Mouse (Mus musculus): ENCODE results near the gene Hfe. TPM values are rescaled to one million over a fixed set of nuclear protein-coding genes. Genes with fewer than 3 reads are reported as not detected.
A peak's percentile ranks its signal among the peaks of the same experiment; 100 is the strongest.
"Not testable (repeated sequence)": the region's sequence is repeated elsewhere in the genome, so short reads cannot be mapped to it uniquely, and the experiment has no call there.

Hfe gene
- polyA plus RNA-seq, 1 experiment = not detected

GRCm38 (mm10) chr13:23695514-23695913 is 15.1 kb downstream of the Hfe start, which contains the start of gene Hist1h1t:
TSS of gene Hist1h1t (plus strand) at chr13:23695814.
- TF ChIP-seq CTCF (IDR thresholded peaks at IDR 0.05; ENCODE audit: insufficient read depth, low read depth, low read length) (no peak), POLR2A (IDR thresholded peaks at IDR 0.05; ENCODE audit: insufficient read depth, low read depth, low read length) (no peak)
- Histone ChIP-seq H3K4me1 (ENCODE audit: control insufficient read depth, insufficient read depth, low read length) (peaks cover 5% of the 10 kb centered on the region; the same call in 1 of the 2 replicates), H3K27ac (ENCODE audit: insufficient read depth, low read depth, low read length) (no peak within 1 kb of the TSS), H3K4me3 (ENCODE audit: insufficient read depth, low read depth, low read length) (no peak within 1 kb of the TSS)
- WGBS = 54% methylated on average over 13 of the region's 13 CpGs

GRCm38 (mm10) chr13:23694956-23695355 is 15.7 kb downstream of the Hfe start:
- no peak overlapping the region for H3K4me3 ChIP-seq (ENCODE audit: insufficient read depth, low read depth, low read length)
- no peak for TF ChIP-seq CTCF (IDR thresholded peaks at IDR 0.05; ENCODE audit: insufficient read depth, low read depth, low read length)
- TF ChIP-seq POLR2A (IDR thresholded peaks at IDR 0.05; ENCODE audit: insufficient read depth, low read depth, low read length) = no peak
- no peak overlapping the region for H3K27ac ChIP-seq (ENCODE audit: insufficient read depth, low read depth, low read length)
- 87% methylated on average over 9 of the region's 9 CpGs for WGBS
- H3K4me1 ChIP-seq (ENCODE audit: control insufficient read depth, insufficient read depth, low read length) = peaks cover 5% of the 10 kb centered on the region; the same call in 1 of the 2 replicates

- WGBS = 88% methylated on average over 6 of the region's 6 CpGs
- no peak overlapping the region for H3K4me3 ChIP-seq (ENCODE audit: insufficient read depth, low read depth, low read length)
- H3K4me1 ChIP-seq (ENCODE audit: control insufficient read depth, insufficient read depth, low read length) = peaks cover 5% of the 10 kb centered on the region; the same call in 1 of the 2 replicates
- TF ChIP-seq POLR2A (IDR thresholded peaks at IDR 0.05; ENCODE audit: insufficient read depth, low read depth, low read length) = no peak
- TF ChIP-seq CTCF (IDR thresholded peaks at IDR 0.05; ENCODE audit: insufficient read depth, low read depth, low read length) = no peak
- no peak overlapping the region for H3K27ac ChIP-seq (ENCODE audit: insufficient read depth, low read depth, low read length)
Measured at GRCm38 (mm10) chr13:23693856-23694440, 16.7 kb downstream of the Hfe start.

GRCm38 (mm10) chr13:23689459-23689858 is 21.2 kb downstream of the Hfe start:
- H3K27ac ChIP-seq (ENCODE audit: insufficient read depth, low read depth, low read length) = no peak overlapping the region
- TF ChIP-seq CTCF (IDR thresholded peaks at IDR 0.05; ENCODE audit: insufficient read depth, low read depth, low read length) (no peak), POLR2A (IDR thresholded peaks at IDR 0.05; ENCODE audit: insufficient read depth, low read depth, low read length) (no peak)
- 88% methylated on average over 2 of the region's 2 CpGs for WGBS
- H3K4me1 ChIP-seq (ENCODE audit: control insufficient read depth, insufficient read depth, low read length) = no peaks in the 10 kb centered on the region
- H3K4me3 ChIP-seq (ENCODE audit: insufficient read depth, low read depth, low read length) = no peak overlapping the region

DNA sequence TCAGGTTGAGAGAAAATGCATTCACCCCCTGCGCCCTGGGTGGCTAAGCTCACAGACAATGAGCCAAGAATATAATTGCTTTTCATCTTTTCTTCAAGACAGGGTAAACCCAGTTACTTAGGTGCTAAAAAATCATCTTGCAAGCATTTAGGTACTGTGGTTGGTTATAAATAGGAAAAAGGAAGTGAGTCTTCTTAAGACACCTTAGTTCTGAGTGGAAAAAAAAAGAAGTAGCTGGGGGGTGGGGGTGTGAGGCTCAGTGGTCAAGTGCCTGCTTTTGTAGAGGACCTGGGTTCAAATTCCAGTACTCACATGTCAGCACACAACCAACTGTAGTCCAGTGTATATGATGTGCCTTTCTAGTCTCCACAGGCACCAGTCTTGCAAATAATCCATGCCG is 21.7 kb downstream of the Hfe start:
- Histone ChIP-seq H3K27ac (ENCODE audit: insufficient read depth, low read depth, low read length) (no peak overlapping the region), H3K4me3 (ENCODE audit: insufficient read depth, low read depth, low read length) (no peak overlapping the region), H3K4me1 (ENCODE audit: control insufficient read depth, insufficient read depth, low read length) (no peaks in the 10 kb centered on the region)
- 94% methylated on average over 2 of the region's 2 CpGs for WGBS
- TF ChIP-seq POLR2A (IDR thresholded peaks at IDR 0.05; ENCODE audit: insufficient read depth, low read depth, low read length) (no peak), CTCF (IDR thresholded peaks at IDR 0.05; ENCODE audit: insufficient read depth, low read depth, low read length) (no peak)

GRCm38 (mm10) chr13:23687907-23688306 is 22.7 kb downstream of the Hfe start:
- no peaks in the 10 kb centered on the region for H3K4me1 ChIP-seq (ENCODE audit: control insufficient read depth, insufficient read depth, low read length)
- no peak overlapping the region for H3K4me3 ChIP-seq (ENCODE audit: insufficient read depth, low read depth, low read length)
- no peak for TF ChIP-seq POLR2A (IDR thresholded peaks at IDR 0.05; ENCODE audit: insufficient read depth, low read depth, low read length)
- TF ChIP-seq CTCF (IDR thresholded peaks at IDR 0.05; ENCODE audit: insufficient read depth, low read depth, low read length) = no peak
- 96% methylated on average over 7 of the region's 7 CpGs for WGBS
- H3K27ac ChIP-seq (ENCODE audit: insufficient read depth, low read depth, low read length) = no peak overlapping the region

DNA sequence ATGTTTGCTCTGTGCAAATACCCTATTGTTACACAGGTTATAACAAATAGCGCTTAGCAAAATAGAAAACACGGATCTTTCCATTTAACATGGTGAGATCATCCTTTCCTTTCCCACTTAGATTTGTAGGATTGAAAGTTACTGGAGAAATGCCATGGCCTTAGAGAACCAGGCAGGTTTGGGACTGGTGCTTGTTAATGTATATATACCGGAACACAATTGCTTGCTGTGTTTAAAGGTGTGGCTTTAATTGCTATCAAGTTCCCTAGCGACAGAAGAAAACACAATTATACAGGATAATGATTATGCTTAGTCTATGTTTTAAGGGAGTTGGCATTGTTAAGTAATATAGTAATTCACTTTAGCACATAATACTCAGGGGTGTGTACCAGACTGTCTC is 23.5 kb downstream of the Hfe start:
- no peak overlapping the region for H3K4me3 ChIP-seq (ENCODE audit: insufficient read depth, low read depth, low read length)
- H3K27ac ChIP-seq (ENCODE audit: insufficient read depth, low read depth, low read length) = no peak overlapping the region
- 50% methylated on average over 4 of the region's 4 CpGs for WGBS
- TF ChIP-seq POLR2A (IDR thresholded peaks at IDR 0.05; ENCODE audit: insufficient read depth, low read depth, low read length) (no peak), CTCF (IDR thresholded peaks at IDR 0.05; ENCODE audit: insufficient read depth, low read depth, low read length) (no peak)
- H3K4me1 ChIP-seq (ENCODE audit: control insufficient read depth, insufficient read depth, low read length) = no peaks in the 10 kb centered on the region

DNA sequence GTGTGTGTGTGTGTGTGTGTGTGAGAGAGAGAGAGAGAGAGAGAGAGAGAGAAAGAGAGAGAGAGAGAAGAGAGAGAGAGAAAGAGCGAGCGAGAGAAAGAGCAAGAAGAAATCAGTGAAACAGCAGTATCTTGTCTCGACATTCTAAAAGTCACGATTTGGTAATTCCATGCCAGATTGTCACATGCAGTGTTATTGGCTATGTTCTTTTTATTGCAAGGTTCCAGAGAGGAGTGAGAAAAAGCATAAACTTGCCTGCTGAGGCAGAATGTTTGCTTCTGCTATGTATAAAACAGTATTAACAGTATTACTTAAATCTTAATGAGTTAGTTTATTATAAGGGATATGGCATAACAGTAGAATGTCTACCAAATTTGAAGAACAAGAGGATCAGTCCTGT is 24.7 kb downstream of the Hfe start:
- H3K4me1 ChIP-seq (ENCODE audit: control insufficient read depth, insufficient read depth, low read length) = no peaks in the 10 kb centered on the region
- H3K4me3 ChIP-seq (ENCODE audit: insufficient read depth, low read depth, low read length) = 0 out of 2 replicates have a peak overlapping the region, but pooled peaks have one; percentile 17
- 0 out of 2 replicates have a peak overlapping the region, but pooled peaks have one; percentile 44 for H3K27ac ChIP-seq (ENCODE audit: insufficient read depth, low read depth, low read length)
- TF ChIP-seq POLR2A (IDR thresholded peaks at IDR 0.05; ENCODE audit: insufficient read depth, low read depth, low read length) (no peak), CTCF (IDR thresholded peaks at IDR 0.05; ENCODE audit: insufficient read depth, low read depth, low read length) (no peak)
- 11% methylated on average over 4 of the region's 4 CpGs for WGBS

DNA sequence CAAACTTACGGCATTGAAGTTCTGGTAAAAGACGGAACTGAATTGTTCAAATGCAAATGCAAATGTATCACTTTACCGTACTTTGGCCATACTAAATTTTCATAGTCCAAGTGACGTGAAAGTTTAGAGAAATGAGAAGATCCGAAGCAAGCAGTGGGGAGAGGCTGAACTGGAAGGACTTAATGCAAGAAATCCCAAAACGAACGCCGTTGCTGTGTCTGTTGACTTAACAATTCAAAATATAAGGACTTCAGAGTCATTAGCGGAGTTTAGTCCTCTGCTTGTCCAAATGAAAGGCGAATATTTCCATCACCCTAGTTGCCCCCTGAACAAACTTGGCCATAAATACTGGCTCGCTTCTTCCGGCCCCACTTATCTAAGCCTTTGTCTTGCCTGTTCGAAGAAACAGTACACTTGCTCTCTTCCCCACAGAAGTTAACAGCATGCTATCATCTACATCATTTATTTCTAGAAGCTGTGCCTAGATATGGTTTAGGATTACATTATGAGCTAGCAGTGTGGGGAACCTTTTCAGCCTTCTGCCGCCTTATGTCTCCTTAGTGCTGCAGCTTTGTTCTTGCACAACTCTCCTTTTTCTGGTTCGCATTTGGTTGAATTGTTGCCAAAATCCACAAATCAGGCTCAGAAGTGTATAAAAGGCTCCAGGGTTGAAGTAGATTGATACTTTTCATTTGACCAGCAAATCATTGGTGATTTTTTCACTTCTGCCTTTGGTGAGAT is 25.4 kb downstream of the Hfe start:
- H3K4me1 ChIP-seq (ENCODE audit: control insufficient read depth, insufficient read depth, low read length) = no peaks in the 10 kb centered on the region
- H3K4me3 ChIP-seq (ENCODE audit: insufficient read depth, low read depth, low read length) = peak overlapping the region; percentile 27
- TF ChIP-seq POLR2A (IDR thresholded peaks at IDR 0.05; ENCODE audit: insufficient read depth, low read depth, low read length) = no peak
- no peak for TF ChIP-seq CTCF (IDR thresholded peaks at IDR 0.05; ENCODE audit: insufficient read depth, low read depth, low read length)
- WGBS = under 1% methylated on average over 15 of the region's 15 CpGs
- H3K27ac ChIP-seq (ENCODE audit: insufficient read depth, low read depth, low read length) = peak overlapping the region; percentile 63

DNA sequence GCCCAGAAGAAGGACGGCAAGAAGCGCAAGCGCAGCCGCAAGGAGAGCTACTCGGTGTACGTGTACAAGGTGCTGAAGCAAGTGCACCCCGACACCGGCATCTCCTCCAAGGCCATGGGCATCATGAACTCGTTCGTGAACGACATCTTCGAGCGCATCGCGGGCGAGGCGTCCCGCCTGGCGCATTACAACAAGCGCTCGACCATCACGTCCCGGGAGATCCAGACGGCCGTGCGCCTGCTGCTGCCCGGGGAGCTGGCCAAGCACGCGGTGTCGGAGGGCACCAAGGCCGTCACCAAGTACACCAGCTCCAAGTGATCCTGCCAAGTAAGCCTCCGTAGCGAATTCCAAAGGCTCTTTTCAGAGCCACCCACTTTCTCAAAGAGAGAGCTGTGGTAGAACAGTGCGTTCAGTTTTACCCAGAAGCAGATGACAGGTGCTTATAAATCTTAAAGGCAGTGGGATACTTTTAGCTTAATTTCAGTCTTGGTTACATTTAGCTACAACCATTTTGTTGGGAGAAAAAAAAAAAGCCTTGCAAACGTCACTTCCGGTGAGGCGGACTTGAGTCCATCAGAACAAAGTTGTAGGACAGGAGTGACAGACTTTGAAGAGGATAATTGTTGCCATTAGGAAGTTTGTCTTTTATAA is 26.2 kb downstream of the Hfe start:
- not testable (repeated sequence) for H3K4me1 ChIP-seq (ENCODE audit: control insufficient read depth, insufficient read depth, low read length)
- peak overlapping the region; percentile 85 for H3K27ac ChIP-seq (ENCODE audit: insufficient read depth, low read depth, low read length)
- WGBS = under 1% methylated on average over 19 of the region's 37 CpGs
- H3K4me3 ChIP-seq (ENCODE audit: insufficient read depth, low read depth, low read length) = peak overlapping the region; percentile 49

All from olfactory bulb, adult 2 months (tissue).